Mouse (Mus musculus): ENCODE results near the gene Pcsk2. TPM values are rescaled to one million over a fixed set of nuclear protein-coding genes. Genes with fewer than 3 reads are reported as not detected.

The Pcsk2 gene
- polyA plus RNA-seq, 1 experiment, result 0.29 TPM

- no peak for TF ChIP-seq POLR2A (IDR thresholded peaks at IDR 0.05; ENCODE audit: low read depth, low read length)
- TF ChIP-seq CTCF (IDR thresholded peaks at IDR 0.05; ENCODE audit: extremely low read depth, insufficient read length, insufficient replicate concordance, low read depth, low read length), result no peak
- no peak overlapping the region for H3K27ac ChIP-seq (ENCODE audit: insufficient read depth, low read depth, low read length)
- peaks cover 14% of the 10 kb centered on the region for H3K27me3 ChIP-seq (ENCODE audit: control insufficient read depth, insufficient read depth, low read length)
- H3K4me1 ChIP-seq (ENCODE audit: control insufficient read depth, insufficient read depth, insufficient read length, low read length), result no peaks in the 10 kb centered on the region
- no peak overlapping the region for H3K4me3 ChIP-seq (ENCODE audit: low read depth, low read length)
- H3K36me3 ChIP-seq (ENCODE audit: control insufficient read depth, insufficient read depth, low read length), result no peaks in the 10 kb centered on the region
- WGBS, result 5% methylated on average over 32 of the region's 32 CpGs
Observed at GRCm38 (mm10) chr2:143547251-143548090, 1.5 kb downstream of the Pcsk2 start.

GRCm38 (mm10) chr2:143560384-143560783 lies 14.4 kb downstream of the Pcsk2 start:
- H3K27ac ChIP-seq (ENCODE audit: insufficient read depth, low read depth, low read length), result no peak overlapping the region
- H3K4me1 ChIP-seq (ENCODE audit: control insufficient read depth, insufficient read depth, insufficient read length, low read length), result no peaks in the 10 kb centered on the region
- no peaks in the 10 kb centered on the region for H3K27me3 ChIP-seq (ENCODE audit: control insufficient read depth, insufficient read depth, low read length)
- H3K4me3 ChIP-seq (ENCODE audit: low read depth, low read length), result no peak overlapping the region
- H3K36me3 ChIP-seq (ENCODE audit: control insufficient read depth, insufficient read depth, low read length), result no peaks in the 10 kb centered on the region
- 53% methylated on average over 4 of the region's 4 CpGs for WGBS
- TF ChIP-seq POLR2A (IDR thresholded peaks at IDR 0.05; ENCODE audit: low read depth, low read length) (no peak), CTCF (IDR thresholded peaks at IDR 0.05; ENCODE audit: extremely low read depth, insufficient read length, insufficient replicate concordance, low read depth, low read length) (no peak)

GRCm38 (mm10) chr2:143565062-143565461 lies 19.1 kb downstream of the Pcsk2 start:
- WGBS, result 72% methylated on average over 2 of the region's 2 CpGs
- no peaks in the 10 kb centered on the region for H3K36me3 ChIP-seq (ENCODE audit: control insufficient read depth, insufficient read depth, low read length)
- no peak overlapping the region for H3K4me3 ChIP-seq (ENCODE audit: low read depth, low read length)
- H3K27ac ChIP-seq (ENCODE audit: insufficient read depth, low read depth, low read length), result no peak overlapping the region
- no peaks in the 10 kb centered on the region for H3K27me3 ChIP-seq (ENCODE audit: control insufficient read depth, insufficient read depth, low read length)
- no peaks in the 10 kb centered on the region for H3K4me1 ChIP-seq (ENCODE audit: control insufficient read depth, insufficient read depth, insufficient read length, low read length)
- TF ChIP-seq CTCF (IDR thresholded peaks at IDR 0.05; ENCODE audit: extremely low read depth, insufficient read length, insufficient replicate concordance, low read depth, low read length) (no peak), POLR2A (IDR thresholded peaks at IDR 0.05; ENCODE audit: low read depth, low read length) (no peak)

- H3K27me3 ChIP-seq (ENCODE audit: control insufficient read depth, insufficient read depth, low read length), result no peaks in the 10 kb centered on the region
- no peaks in the 10 kb centered on the region for H3K36me3 ChIP-seq (ENCODE audit: control insufficient read depth, insufficient read depth, low read length)
- H3K4me3 ChIP-seq (ENCODE audit: low read depth, low read length), result no peak overlapping the region
- no peak overlapping the region for H3K27ac ChIP-seq (ENCODE audit: insufficient read depth, low read depth, low read length)
- 81% methylated on average over 6 of the region's 6 CpGs for WGBS
- no peak for TF ChIP-seq CTCF (IDR thresholded peaks at IDR 0.05; ENCODE audit: extremely low read depth, insufficient read length, insufficient replicate concordance, low read depth, low read length)
- no peak for TF ChIP-seq POLR2A (IDR thresholded peaks at IDR 0.05; ENCODE audit: low read depth, low read length)
- no peaks in the 10 kb centered on the region for H3K4me1 ChIP-seq (ENCODE audit: control insufficient read depth, insufficient read depth, insufficient read length, low read length)
Observed at GRCm38 (mm10) chr2:143565961-143566360, 20.0 kb downstream of the Pcsk2 start.

- WGBS, result 75% methylated on average over 6 of the region's 6 CpGs
- Histone ChIP-seq H3K27me3 (ENCODE audit: control insufficient read depth, insufficient read depth, low read length) (no peaks in the 10 kb centered on the region), H3K27ac (ENCODE audit: insufficient read depth, low read depth, low read length) (no peak overlapping the region), H3K4me1 (ENCODE audit: control insufficient read depth, insufficient read depth, insufficient read length, low read length) (no peaks in the 10 kb centered on the region), H3K4me3 (ENCODE audit: low read depth, low read length) (no peak overlapping the region), H3K36me3 (ENCODE audit: control insufficient read depth, insufficient read depth, low read length) (no peaks in the 10 kb centered on the region)
- no peak for TF ChIP-seq CTCF (IDR thresholded peaks at IDR 0.05; ENCODE audit: extremely low read depth, insufficient read length, insufficient replicate concordance, low read depth, low read length)
- no peak for TF ChIP-seq POLR2A (IDR thresholded peaks at IDR 0.05; ENCODE audit: low read depth, low read length)
Observed at GRCm38 (mm10) chr2:143585341-143585740, 39.4 kb downstream of the Pcsk2 start.

GRCm38 (mm10) chr2:143590398-143590797 lies 44.4 kb downstream of the Pcsk2 start:
- WGBS, result 93% methylated on average over 2 of the region's 2 CpGs
- Histone ChIP-seq H3K4me1 (ENCODE audit: control insufficient read depth, insufficient read depth, insufficient read length, low read length) (no peaks in the 10 kb centered on the region), H3K4me3 (ENCODE audit: low read depth, low read length) (no peak overlapping the region), H3K27me3 (ENCODE audit: control insufficient read depth, insufficient read depth, low read length) (no peaks in the 10 kb centered on the region), H3K36me3 (ENCODE audit: control insufficient read depth, insufficient read depth, low read length) (no peaks in the 10 kb centered on the region), H3K27ac (ENCODE audit: insufficient read depth, low read depth, low read length) (no peak overlapping the region)
- TF ChIP-seq CTCF (IDR thresholded peaks at IDR 0.05; ENCODE audit: extremely low read depth, insufficient read length, insufficient replicate concordance, low read depth, low read length) (no peak), POLR2A (IDR thresholded peaks at IDR 0.05; ENCODE audit: low read depth, low read length) (no peak)

GRCm38 (mm10) chr2:143603071-143603470 lies 57.1 kb downstream of the Pcsk2 start:
- H3K27ac ChIP-seq (ENCODE audit: insufficient read depth, low read depth, low read length), result no peak overlapping the region
- no peak for TF ChIP-seq POLR2A (IDR thresholded peaks at IDR 0.05; ENCODE audit: low read depth, low read length)
- TF ChIP-seq CTCF (IDR thresholded peaks at IDR 0.05; ENCODE audit: extremely low read depth, insufficient read length, insufficient replicate concordance, low read depth, low read length), result no peak
- no peaks in the 10 kb centered on the region for H3K27me3 ChIP-seq (ENCODE audit: control insufficient read depth, insufficient read depth, low read length)
- H3K4me3 ChIP-seq (ENCODE audit: low read depth, low read length), result no peak overlapping the region
- H3K4me1 ChIP-seq (ENCODE audit: control insufficient read depth, insufficient read depth, insufficient read length, low read length), result no peaks in the 10 kb centered on the region
- H3K36me3 ChIP-seq (ENCODE audit: control insufficient read depth, insufficient read depth, low read length), result no peaks in the 10 kb centered on the region
- WGBS, result 62% methylated on average over 3 of the region's 3 CpGs

Measured in small intestine, adult 2 months (tissue).